Mouse (Mus musculus) forebrain, embryonic 13.5 days (tissue): ENCODE measurements around the gene Elovl3. TPM values are rescaled to one million over a fixed set of nuclear protein-coding genes. Genes with fewer than 3 reads are reported as not detected.

Experiments used
- ATAC-seq: fragments of 200-750 bp; cut with Nextera tagmentation; 2 replicates; pipeline ENCODE4 v1.8.0; 2017
- H3K27ac ChIP-seq: fragments of 300-500 bp; sonication (generic); 2 replicates; pipeline ENCODE4 v1.5.1; 2015; ENCODE audit warnings: inconsistent platforms, mild to moderate bottlenecking, moderate library complexity
- H3K27me3 ChIP-seq: fragments of 300-500 bp; sonication (generic); 2 replicates; pipeline ENCODE4 v1.6.1; 2015; ENCODE audit warnings: mild to moderate bottlenecking, inconsistent platforms
- H3K36me3 ChIP-seq: fragments of 300-500 bp; sonication (generic); 2 replicates; pipeline ENCODE4 v1.6.1; 2015; ENCODE audit warnings: mild to moderate bottlenecking, inconsistent platforms; ENCODE audit not compliant: poor library complexity, severe bottlenecking
- H3K4me1 ChIP-seq: fragments of 300-500 bp; sonication (generic); 2 replicates; pipeline ENCODE4 v1.6.1; 2015; ENCODE audit warnings: inconsistent platforms
- H3K4me2 ChIP-seq: fragments of 300-500 bp; sonication (generic); 2 replicates; pipeline ENCODE4 v1.6.1; 2015; ENCODE audit warnings: inconsistent platforms, mild to moderate bottlenecking, moderate library complexity
- H3K4me3 ChIP-seq: fragments of 300-500 bp; sonication (generic); 2 replicates; pipeline ENCODE4 v1.5.1; 2015; ENCODE audit warnings: mild to moderate bottlenecking, inconsistent platforms
- H3K9ac ChIP-seq: fragments of 300-500 bp; sonication (generic); 2 replicates; pipeline ENCODE4 v1.6.1; 2015; ENCODE audit warnings: mild to moderate bottlenecking, inconsistent platforms
- H3K9me3 ChIP-seq: fragments of 300-500 bp; sonication (generic); replicated peaks from 2 replicates; pipeline ENCODE4 v1.6.1; 2016; ENCODE audit warnings: inconsistent platforms
- WGBS: fragments of 180-500 bp; shearing (Covaris S2); methylation state at CpG from one replicate; pipeline ENCODE4 v1.1.7; 2015; 5-methylcytosine and 5-hydroxymethylcytosine counted together
- polyA plus RNA-seq: library from polyadenylated mRNA; unstranded; fragments of >200 nt; fragmentation: Nextera tagmentation; extraction: Ambion mirVana; gene quantifications from 2 replicates; pipeline ENCODE4 v1.2.1, GENCODE M21; 2015

Gene Elovl3
- polyA plus RNA-seq, 1 experiment from 2014 or later, result not detected

DNA sequence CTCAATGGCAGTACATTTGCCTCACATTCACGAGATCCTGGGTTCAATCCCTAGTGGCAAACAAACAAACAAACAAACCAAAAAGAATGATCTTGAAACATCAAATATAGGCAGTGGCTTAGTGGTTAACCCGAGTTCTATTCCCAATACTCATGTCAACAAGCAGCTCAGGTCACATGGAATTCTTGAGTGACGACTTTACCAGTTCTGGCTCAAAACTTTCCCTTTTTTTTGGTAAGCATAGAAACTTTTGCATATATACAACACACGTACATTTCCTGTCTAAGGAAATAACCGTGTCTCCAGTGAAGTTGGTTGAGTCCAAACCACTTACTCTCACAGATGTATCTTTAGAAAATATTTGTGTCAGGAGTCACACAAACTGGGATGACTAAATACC lies 40.8 kb downstream of the Elovl3 start:
- no peak for ATAC-seq
- WGBS, result 90% methylated on average over 5 of the region's 5 CpGs
- Histone ChIP-seq H3K27me3 (no peaks in the 10 kb centered on the region), H3K9ac (no peak overlapping the region), H3K4me1 (peaks cover 6% of the 10 kb centered on the region), H3K4me3 (no peak overlapping the region), H3K27ac (no peak overlapping the region), H3K9me3 (no peaks in the 10 kb centered on the region), H3K4me2 (no peak overlapping the region), H3K36me3 (peaks cover 20% of the 10 kb centered on the region)

DNA sequence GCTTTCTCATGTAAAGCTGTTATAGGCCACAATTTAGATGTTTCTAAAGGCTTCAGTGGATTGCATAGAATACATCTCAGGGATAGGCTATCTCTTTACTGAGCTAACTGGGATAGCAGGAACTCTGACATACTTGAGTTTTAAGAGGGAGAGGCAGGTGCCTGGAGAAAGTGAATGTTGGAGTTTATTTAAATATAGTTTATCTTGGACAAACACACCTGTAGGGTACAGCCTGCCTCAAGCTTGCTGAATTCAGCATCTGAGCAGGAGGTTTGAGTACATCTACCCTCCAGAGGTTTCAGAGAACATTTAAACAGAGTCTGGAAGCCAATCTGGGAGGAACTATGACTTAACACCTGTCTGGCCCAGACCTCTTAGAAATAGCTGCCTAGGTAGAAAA lies 43.5 kb downstream of the Elovl3 start:
- Histone ChIP-seq H3K36me3 (peaks cover 17% of the 10 kb centered on the region), H3K9ac (no peak overlapping the region), H3K27ac (no peak overlapping the region), H3K9me3 (no peaks in the 10 kb centered on the region), H3K4me1 (peaks cover 12% of the 10 kb centered on the region), H3K27me3 (no peaks in the 10 kb centered on the region), H3K4me2 (no peak overlapping the region), H3K4me3 (no peak overlapping the region)
- no peak for ATAC-seq

DNA sequence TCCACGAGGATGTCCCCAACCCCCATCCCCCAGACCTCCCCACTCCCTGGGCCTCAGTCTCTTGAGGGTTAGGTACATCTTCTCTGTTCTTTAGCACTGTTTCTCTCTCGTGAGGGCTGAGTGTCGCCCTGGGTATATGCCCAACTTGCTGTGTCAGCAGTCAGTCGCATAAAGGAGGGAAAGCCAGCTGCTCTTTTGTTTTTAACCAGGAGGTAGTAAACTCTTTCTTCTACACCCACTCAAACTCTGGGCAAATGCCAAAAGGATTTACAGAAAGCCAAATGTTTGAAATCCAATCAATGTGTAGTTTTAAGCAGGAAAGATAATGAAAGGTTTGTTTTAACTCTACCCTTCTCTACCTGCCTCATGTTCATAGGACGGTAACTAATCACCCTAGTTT lies 45.3 kb downstream of the Elovl3 start:
- ATAC-seq, result no peak
- H3K4me1 ChIP-seq, result peaks cover 12% of the 10 kb centered on the region
- 47% methylated on average over 5 of the region's 5 CpGs for WGBS
- H3K27ac ChIP-seq, result no peak overlapping the region; the same call in 1 of the 2 replicates
- H3K27me3 ChIP-seq, result no peaks in the 10 kb centered on the region
- no peak overlapping the region for H3K4me2 ChIP-seq
- no peak overlapping the region for H3K4me3 ChIP-seq
- H3K9me3 ChIP-seq, result no peaks in the 10 kb centered on the region
- H3K9ac ChIP-seq, result no peak overlapping the region
- peaks cover 6% of the 10 kb centered on the region for H3K36me3 ChIP-seq

DNA sequence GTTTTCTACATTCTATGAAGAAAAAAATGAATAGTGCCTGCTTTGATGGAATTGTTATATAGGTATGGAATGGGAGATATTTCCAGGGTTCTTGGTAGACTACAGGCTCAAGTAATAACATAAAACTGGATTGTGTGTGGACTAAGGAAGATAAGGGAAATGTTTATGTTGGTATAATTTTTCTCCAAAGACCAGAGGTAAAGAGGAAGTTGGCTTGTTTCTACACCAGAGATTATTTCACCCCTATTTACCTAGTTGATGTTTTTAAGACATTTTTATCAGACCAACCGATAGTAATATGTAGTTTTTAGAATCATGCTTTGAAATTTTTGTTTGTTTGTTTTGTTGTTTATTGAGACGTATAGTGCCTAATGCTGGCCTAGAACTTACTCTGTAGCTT lies 48.6 kb downstream of the Elovl3 start:
- Histone ChIP-seq H3K4me3 (no peak overlapping the region), H3K9me3 (no peaks in the 10 kb centered on the region), H3K4me2 (no peak overlapping the region), H3K27ac (no peak overlapping the region), H3K9ac (no peak overlapping the region), H3K27me3 (no peaks in the 10 kb centered on the region), H3K36me3 (peaks cover 7% of the 10 kb centered on the region; the same call in 1 of the 2 replicates), H3K4me1 (peaks cover 12% of the 10 kb centered on the region)
- 94% methylated on average over 2 of the region's 2 CpGs for WGBS
- ATAC-seq, result no peak

DNA sequence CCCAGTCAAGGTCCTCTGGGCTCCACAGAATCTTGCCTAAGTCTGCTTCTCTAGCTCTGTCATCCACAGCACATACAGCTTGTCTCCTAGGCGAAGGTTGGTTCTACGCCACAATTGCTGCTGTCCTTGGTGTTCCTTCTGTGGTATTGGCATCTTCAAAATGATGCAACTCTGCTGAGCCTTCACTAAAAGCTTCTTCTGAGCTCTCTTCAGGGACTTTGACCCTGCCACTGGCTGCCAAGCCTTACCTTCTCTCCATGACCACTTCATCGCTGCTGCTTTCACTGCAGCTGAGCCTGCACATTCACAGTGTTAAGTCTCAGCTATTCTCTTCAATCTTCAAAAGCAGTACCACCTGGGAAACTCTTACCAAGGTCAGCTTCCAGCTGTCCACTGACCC lies 50.5 kb downstream of the Elovl3 start:
- Histone ChIP-seq H3K9ac (no peak overlapping the region), H3K9me3 (no peaks in the 10 kb centered on the region), H3K27ac (no peak overlapping the region), H3K4me2 (no peak overlapping the region), H3K4me3 (no peak overlapping the region), H3K4me1 (peaks cover 6% of the 10 kb centered on the region), H3K36me3 (peaks cover 7% of the 10 kb centered on the region; the same call in 1 of the 2 replicates), H3K27me3 (no peaks in the 10 kb centered on the region)
- 93% methylated on average over 3 of the region's 3 CpGs for WGBS
- no peak for ATAC-seq

Other genes starting within 250 kb of the Elovl3 start
- gene Armh3, start 133.4 kb upstream of the Elovl3 start, polyA plus RNA-seq, result 17.0 and 21.5 TPM in 2 replicates
- gene Hps6, start 128.4 kb upstream of the Elovl3 start, polyA plus RNA-seq, result 1.6 and 1.9 TPM in 2 replicates
- gene Pprc1, start 87.0 kb upstream of the Elovl3 start, polyA plus RNA-seq, result 22.3 and 26.6 TPM in 2 replicates
- gene Ldb1, start 86.7 kb upstream of the Elovl3 start, polyA plus RNA-seq, result 118 and 119 TPM in 2 replicates
- 87.8 and 94.8 TPM in 2 replicates for gene Nolc1, start 56.0 kb upstream of the Elovl3 start, polyA plus RNA-seq
- 0.47 TPM in 1 of 2 replicates, not detected in the other for gene Pitx3, start 16.4 kb downstream of the Elovl3 start, polyA plus RNA-seq
- gene Gbf1, start 20.6 kb downstream of the Elovl3 start, polyA plus RNA-seq, result 54.4 and 62.8 TPM in 2 replicates
- 1.1 and 1.5 TPM in 2 replicates for gene Nfkb2, start 172.4 kb downstream of the Elovl3 start, polyA plus RNA-seq
- 31.0 and 34.8 TPM in 2 replicates for gene Psd, start 195.3 kb downstream of the Elovl3 start, polyA plus RNA-seq
- 30.8 and 32.8 TPM in 2 replicates for gene Fbxl15, start 196.3 kb downstream of the Elovl3 start, polyA plus RNA-seq
- gene Cuedc2, start 206.8 kb downstream of the Elovl3 start, polyA plus RNA-seq, result 304 and 309 TPM in 2 replicates
- gene Mfsd13a, start 209.2 kb downstream of the Elovl3 start, polyA plus RNA-seq, result 7.6 and 7.8 TPM in 2 replicates
- gene 2310034G01Rik, start 218.4 kb downstream of the Elovl3 start, polyA plus RNA-seq, result 1.7 and 2.2 TPM in 2 replicates